Mouse (Mus musculus): ENCODE data around the gene Smg1.

Gene Smg1

GRCm38 (mm10) chr7:118129430-118130041, 113.9 kb downstream of the Smg1 start, which contains the start of gene Arl6ip1:
TSS of gene Arl6ip1 (minus strand) at chr7:118129662.
- DNase-seq, result peak; percentile 93 to 95

- DNase-seq, result peak; percentile 47 to 51
Observed at GRCm38 (mm10) chr7:118128925-118129429, 114.5 kb downstream of the Smg1 start.

GRCm38 (mm10) chr7:118126219-118126875, 117.1 kb downstream of the Smg1 start:
- DNase-seq, result no peak

- no peak for DNase-seq
Observed at GRCm38 (mm10) chr7:118125736-118126135, 117.7 kb downstream of the Smg1 start.

GRCm38 (mm10) chr7:118123512-118124411, 119.7 kb downstream of the Smg1 start:
- DNase-seq, result no peak

- no peak for DNase-seq
Observed at GRCm38 (mm10) chr7:118122235-118122634, 121.2 kb downstream of the Smg1 start.

- no peak for DNase-seq
Observed at GRCm38 (mm10) chr7:118120654-118121053, 122.8 kb downstream of the Smg1 start.

GRCm38 (mm10) chr7:118119946-118120345, 123.5 kb downstream of the Smg1 start:
- no peak for DNase-seq

GRCm38 (mm10) chr7:118119142-118119541, 124.3 kb downstream of the Smg1 start:
- DNase-seq, result no peak

GRCm38 (mm10) chr7:118118426-118118825, 125.0 kb downstream of the Smg1 start:
- no peak for DNase-seq

GRCm38 (mm10) chr7:118117539-118118210, 125.8 kb downstream of the Smg1 start:
- no peak for DNase-seq

GRCm38 (mm10) chr7:118116787-118117538, 126.5 kb downstream of the Smg1 start:
- no peak for DNase-seq

GRCm38 (mm10) chr7:118115877-118116568, 127.4 kb downstream of the Smg1 start, which contains the start of gene Rps15a:
TSS of gene Rps15a (minus strand) at chr7:118116188.
- peak; percentile 96 to 97 for DNase-seq

GRCm38 (mm10) chr7:118115533-118115876, 128.0 kb downstream of the Smg1 start:
- DNase-seq, result no peak

- no peak for DNase-seq
Observed at GRCm38 (mm10) chr7:118113541-118114297, 129.8 kb downstream of the Smg1 start.

GRCm38 (mm10) chr7:118111128-118111527, 132.3 kb downstream of the Smg1 start:
- no peak for DNase-seq

GRCm38 (mm10) chr7:118107671-118108070, 135.8 kb downstream of the Smg1 start:
- DNase-seq, result no peak

- no peak for DNase-seq
Observed at GRCm38 (mm10) chr7:118104458-118105052, 138.9 kb downstream of the Smg1 start.

- DNase-seq, result no peak
Observed at GRCm38 (mm10) chr7:118103462-118104379, 139.7 kb downstream of the Smg1 start.

All from cerebellum, postnatal 25 days (tissue).